Mouse (Mus musculus) Patski (cell line): ENCODE results near the gene Uap1. TPM values are rescaled to one million over a fixed set of nuclear protein-coding genes. Genes with fewer than 3 reads are reported as not detected.
"Not testable (repeated sequence)": the region's sequence is repeated elsewhere in the genome, so short reads cannot be mapped to it uniquely, and the experiment has no call there.

ENCODE experiments used
- ATAC-seq: fragments of 100-300 bp; one replicate; pipeline ENCODE4 v1.8.0; 2021
- CTCF ChIA-PET: fragments of 350-600 bp; sonication (Branson Sonifier 250); formaldehyde crosslinking; loops from one replicate; lab custom pipeline; 2022; ENCODE audit warnings: inconsistent platforms; lab: Charles Lee
- POLR2A ChIA-PET: fragments of 350-600 bp; sonication (Branson Sonifier 250); formaldehyde crosslinking; loops from one replicate; lab custom pipeline; 2022; ENCODE audit warnings: antibody characterized with exemption, inconsistent platforms; lab: Charles Lee
- DNase-seq: peaks from one replicate; pipeline ENCODE4 v3.0.0-alpha.2; 2011; ENCODE audit warnings: low read depth, low spot score
- H3K27me3 ChIP-seq: fragments of 371-371 bp; one replicate; pipeline ENCODE4 v1.5.1; 2021
- CTCF ChIP-seq: fragments of 100-300 bp; IDR thresholded peaks from one replicate; pipeline ENCODE4 v1.5.1; 2021
- in situ Hi-C: fragments of 300-500 bp; cut with MboI; formaldehyde crosslinking; loops from 3 replicates; pipeline ENCODE4 v1.11.1; 2018; ENCODE audit warnings: low pct_unique_long_range_greater_than_20kb, mixed read lengths
- polyA plus RNA-seq: library from polyadenylated mRNA; unstranded; gene quantifications from one replicate; pipeline ENCODE4 v1.2.3, GENCODE M21; 2021

Gene Uap1
- polyA plus RNA-seq, 1 experiment from 2014 or later = 75.2 TPM

GRCm38 (mm10) chr1:170136351-170137009 lies 38.3 kb downstream of the Uap1 start:
- H3K27me3 ChIP-seq = no peaks in the 10 kb centered on the region
- TF ChIP-seq CTCF = peak; percentile 93
- in situ Hi-C loops = loop anchor here (5.0 to 10.0 kb wide), 2 partner anchors 194 to 472 kb away; no protein-coding TSS in a partner anchor
- POLR2A ChIA-PET = interaction anchor here (0.5 to 1.0 kb wide), 4 partner anchors 12 to 168 kb away, joined by 3 to 5 read pairs (median 4); partner anchors contain the start of gene Hsd17b7
- DNase-seq (peak; percentile 79), ATAC-seq (peak; percentile 97)
- CTCF ChIA-PET = interaction anchor here (0.7 to 2.6 kb wide), 27 partner anchors 8 to 604 kb away, joined by 3 to 35 read pairs (median 4); partner anchors contain the start of gene Ccdc190

GRCm38 (mm10) chr1:170134264-170134663 lies 40.5 kb downstream of the Uap1 start:
- POLR2A ChIA-PET = no interaction called here
- CTCF ChIA-PET = interaction anchor here (1.0 kb wide), 1 partner anchor 79 kb away, joined by 3 read pairs; no protein-coding TSS in a partner anchor
- DNase-seq (no peak), ATAC-seq (no peak)
- in situ Hi-C loops = loop anchor here (10.0 kb wide), 1 partner anchor 469 kb away; no protein-coding TSS in a partner anchor
- no peaks in the 10 kb centered on the region for H3K27me3 ChIP-seq
- TF ChIP-seq CTCF = no peak

DNA sequence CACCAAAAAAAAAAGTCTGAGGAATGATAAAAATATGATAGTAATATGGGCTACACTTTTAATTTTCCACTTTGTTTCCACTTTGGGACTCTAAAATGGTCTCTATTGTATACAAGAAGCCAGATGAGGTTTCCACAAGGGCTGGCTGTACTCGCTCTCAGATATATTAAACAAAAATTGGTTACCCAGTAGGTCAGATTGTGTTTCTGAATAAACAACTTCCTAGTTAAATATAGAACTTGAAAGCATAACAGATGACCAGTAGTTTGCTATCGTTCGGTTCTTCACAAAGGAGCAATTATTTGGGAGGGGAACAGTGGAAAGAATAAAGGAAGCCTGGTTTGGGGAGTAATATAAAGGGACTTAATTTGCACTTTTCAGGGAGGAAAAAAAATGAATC lies 43.8 kb downstream of the Uap1 start:
- TF ChIP-seq CTCF = no peak
- ChIA-PET CTCF (interaction anchor here (1.1 to 1.7 kb wide), 2 partner anchors 12 to 20 kb away, joined by 3 to 4 read pairs; partner anchors contain the start of gene Ddr2), POLR2A (no interaction called here)
- in situ Hi-C loops = loop anchor here (10.0 kb wide), 1 partner anchor 466 kb away; no protein-coding TSS in a partner anchor
- no peak for DNase-seq
- no peak for ATAC-seq
- no peaks in the 10 kb centered on the region for H3K27me3 ChIP-seq

- peak; percentile 62 for ATAC-seq
- POLR2A ChIA-PET = interaction anchor here (1.6 kb wide), 1 partner anchor 10 kb away, joined by 7 read pairs; no protein-coding TSS in a partner anchor
- CTCF ChIA-PET = no interaction called here
Observed at GRCm38 (mm10) chr1:170124644-170125043, 50.1 kb downstream of the Uap1 start.

DNA sequence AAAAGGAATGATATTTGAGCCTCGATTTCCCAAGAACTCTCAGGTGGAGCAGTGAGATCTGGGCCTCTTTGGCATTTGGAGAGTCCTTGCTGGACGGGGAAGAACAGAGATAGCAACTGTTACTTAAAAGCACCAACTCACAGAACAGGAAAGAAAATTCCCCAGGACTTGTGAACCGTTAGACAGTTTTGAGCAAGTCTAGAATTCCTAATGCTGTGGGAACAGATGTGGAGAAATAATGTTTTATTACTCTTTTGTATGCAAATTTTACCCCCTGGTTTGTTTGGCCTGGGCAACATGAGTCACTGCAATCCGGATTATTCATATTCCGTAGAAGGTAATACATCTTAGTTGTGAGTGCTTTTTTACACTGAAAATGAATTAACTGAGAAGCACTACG lies 61.1 kb downstream of the Uap1 start:
- DNase-seq = peak; percentile 68
- POLR2A ChIA-PET = no interaction called here
- in situ Hi-C loops = no loop called here
- ATAC-seq = peak; percentile 92
- TF ChIP-seq CTCF = no peak
- CTCF ChIA-PET = interaction anchor here (1.4 to 2.8 kb wide), 3 partner anchors 9 to 23 kb away, joined by 3 to 7 read pairs (median 4); no protein-coding TSS in a partner anchor
- H3K27me3 ChIP-seq = no peaks in the 10 kb centered on the region

More at GRCm38 (mm10) chr1:170124644-170125043, 50.1 kb downstream of the Uap1 start:
- TF ChIP-seq CTCF = no peak
- H3K27me3 ChIP-seq = no peaks in the 10 kb centered on the region
- in situ Hi-C loops = no loop called here
- no peak for DNase-seq

GRCm38 (mm10) chr1:170112261-170112660 lies 62.5 kb downstream of the Uap1 start:
- no peak for TF ChIP-seq CTCF
- no peaks in the 10 kb centered on the region for H3K27me3 ChIP-seq
- in situ Hi-C loops = no loop called here
- ATAC-seq (no peak), DNase-seq (no peak)
- POLR2A ChIA-PET = interaction anchor here (0.6 kb wide), 1 partner anchor 185 kb away, joined by 3 read pairs; no protein-coding TSS in a partner anchor
- CTCF ChIA-PET = interaction anchor here (1.6 kb wide), 1 partner anchor 15 kb away, joined by 3 read pairs; no protein-coding TSS in a partner anchor

DNA sequence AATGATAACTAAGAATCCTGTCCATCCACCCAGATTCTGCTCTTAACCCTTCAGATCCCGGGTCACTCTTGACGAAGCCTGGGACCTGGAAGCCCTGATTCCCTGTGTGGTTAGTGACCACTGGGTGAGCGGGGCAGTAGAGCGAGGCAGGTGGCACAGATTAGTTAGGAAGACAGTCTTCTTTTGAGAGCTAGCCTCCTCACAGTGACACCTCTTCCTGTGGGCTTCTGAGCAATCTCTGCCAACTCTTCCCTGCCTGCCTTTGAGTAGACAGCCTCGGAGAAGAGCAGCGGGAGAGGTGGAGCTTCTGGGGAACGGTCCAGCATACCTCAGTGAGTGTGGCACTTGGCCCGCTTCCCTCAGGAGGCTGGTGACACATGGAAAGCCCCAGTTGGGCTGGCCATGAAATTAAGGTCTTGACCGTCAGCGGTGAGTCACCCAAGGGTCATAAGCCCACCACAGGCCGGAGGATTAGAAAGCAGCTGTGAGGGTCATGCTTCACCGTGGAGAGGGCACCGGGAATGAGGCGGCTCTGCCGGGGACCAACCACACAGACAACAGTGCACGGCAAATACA lies 63.0 kb downstream of the Uap1 start:
- no peak for TF ChIP-seq CTCF
- ATAC-seq = peak; percentile 15
- peak; percentile 22 for DNase-seq
- in situ Hi-C loops = no loop called here
- ChIA-PET CTCF (no interaction called here), POLR2A (no interaction called here)
- H3K27me3 ChIP-seq = no peaks in the 10 kb centered on the region

DNA sequence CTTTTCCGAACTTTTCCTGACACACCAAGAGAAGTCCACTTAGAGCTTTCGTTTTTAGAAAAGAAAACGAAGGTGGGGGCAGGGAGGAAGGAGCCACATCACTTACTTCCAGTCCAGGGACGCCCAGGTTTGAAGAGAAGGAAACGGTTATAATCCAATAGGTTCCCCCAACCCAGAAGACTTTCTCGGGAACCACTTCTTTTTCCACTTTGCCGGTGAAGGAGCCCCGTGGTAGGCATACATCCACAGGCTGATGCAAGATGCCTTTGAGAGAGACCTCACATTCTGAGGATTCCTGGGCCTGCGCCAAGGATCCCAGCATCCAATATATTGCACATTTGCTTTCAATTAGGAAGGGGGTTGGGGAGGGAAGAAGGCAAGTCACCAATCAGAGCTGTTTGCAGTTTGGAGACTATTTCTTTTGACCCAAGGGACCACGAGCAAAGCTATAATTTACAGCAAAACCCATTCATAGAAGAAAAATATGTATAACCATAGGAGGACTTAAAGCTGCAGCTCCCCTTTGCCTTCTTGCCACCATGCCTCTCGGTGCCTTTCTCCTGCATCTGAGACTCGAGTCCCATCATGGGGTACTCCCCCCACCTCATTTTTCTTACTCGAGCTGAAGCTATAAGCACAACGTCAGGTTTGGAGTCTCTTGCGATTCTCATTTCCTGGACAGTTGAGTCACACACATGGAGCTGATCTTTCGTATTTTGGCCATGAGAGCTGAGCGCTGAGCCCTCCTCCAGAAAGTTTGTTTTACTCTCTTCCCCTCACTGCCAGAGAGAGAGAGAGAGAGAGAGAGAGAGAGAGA lies 64.0 kb downstream of the Uap1 start, which contains the start of gene Ddr2:
TSS of gene Ddr2 (minus strand) at position 247 of the 817 bp plus-strand sequence.
- ChIA-PET CTCF (interaction anchor here (1.1 to 1.2 kb wide), 2 partner anchors 18 to 21 kb away, joined by 3 to 5 read pairs; no protein-coding TSS in a partner anchor), POLR2A (interaction anchor here (0.6 to 0.7 kb wide), 2 partner anchors 981 to 1893 kb away, joined by 3 read pairs; no protein-coding TSS in a partner anchor)
- in situ Hi-C loops = no loop called here
- TF ChIP-seq CTCF = no peak
- no peaks in the 10 kb centered on the region for H3K27me3 ChIP-seq
- DNase-seq (no peak), ATAC-seq (no peak)

- POLR2A ChIA-PET = no interaction called here
- TF ChIP-seq CTCF = no peak
- DNase-seq (no peak), ATAC-seq (no peak)
- in situ Hi-C loops = no loop called here
- H3K27me3 ChIP-seq = no peaks in the 10 kb centered on the region
- CTCF ChIA-PET = interaction anchor here (1.1 to 1.2 kb wide), 2 partner anchors 19 to 22 kb away, joined by 3 to 5 read pairs; no protein-coding TSS in a partner anchor
Observed at GRCm38 (mm10) chr1:170109776-170110515, 64.8 kb downstream of the Uap1 start.

DNA sequence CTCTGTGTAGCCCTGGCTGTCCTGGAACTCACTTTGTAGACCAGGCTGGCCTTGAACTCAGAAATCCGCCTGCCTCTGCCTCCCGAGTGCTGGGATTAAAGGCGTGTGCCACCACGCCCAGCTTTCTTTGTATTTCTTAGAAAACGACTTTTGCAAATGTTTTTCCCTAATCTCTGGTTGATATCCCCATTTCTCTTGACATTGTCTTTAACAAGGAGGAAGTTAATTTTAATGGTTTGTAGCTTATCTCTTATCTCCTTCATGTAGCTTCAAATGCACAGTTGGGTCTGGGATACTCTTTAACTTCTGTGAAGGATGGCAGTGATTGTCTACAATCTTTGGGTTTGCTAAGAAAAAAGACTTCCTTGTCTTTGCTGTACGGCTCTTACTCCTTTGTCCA lies 71.9 kb downstream of the Uap1 start:
- ATAC-seq, in situ Hi-C loops, DNase-seq, POLR2A ChIA-PET, H3K27me3 ChIP-seq, CTCF ChIA-PET: not testable (repeated sequence)

Other genes with a start within 250 kb of the Uap1 start
- 0.82 TPM for gene Ccdc190, start 246.3 kb downstream of the Uap1 start, polyA plus RNA-seq
- gene Hsd17b7, start 205.7 kb downstream of the Uap1 start, polyA plus RNA-seq = 11.3 TPM
- 0.32 TPM for gene Ddr2, start 64.2 kb downstream of the Uap1 start, polyA plus RNA-seq
- gene Uhmk1, start 40.4 kb upstream of the Uap1 start, polyA plus RNA-seq = 47.4 TPM
- gene Sh2d1b2, start 57.8 kb upstream of the Uap1 start, polyA plus RNA-seq = not detected
- 0.09 TPM for gene Sh2d1b1, start 102.4 kb upstream of the Uap1 start, polyA plus RNA-seq
- gene Gm7694, start 131.4 kb upstream of the Uap1 start, polyA plus RNA-seq = 4.0 TPM
- gene Spata46, start 133.8 kb upstream of the Uap1 start, polyA plus RNA-seq = 0.36 TPM